Mouse (Mus musculus): ENCODE data around the gene Lrrc45.

- TF ChIP-seq CTCF (IDR thresholded peaks at IDR 0.05; ENCODE audit: low read depth) (no peak), EP300 (IDR thresholded peaks at IDR 0.05; ENCODE audit: low read depth) (no peak)
Observed at GRCm38 (mm10) chr11:120689365-120689764, 24.4 kb upstream of the Lrrc45 start.
